Mouse (Mus musculus) hindbrain, embryonic 14.5 days (tissue): ENCODE measurements around the gene Synj1. TPM values are rescaled to one million over a fixed set of nuclear protein-coding genes. Genes with fewer than 3 reads are reported as not detected.
A peak's percentile ranks its signal among the peaks of the same experiment; 100 is the strongest.

ENCODE experiments used
- ATAC-seq: fragments of 200-750 bp; cut with Nextera tagmentation; 2 replicates; pipeline ENCODE4 v1.8.0; 2017; ENCODE audit warnings: moderate number of reproducible peaks, mild to moderate bottlenecking, moderate TSS enrichment, moderate library complexity; ENCODE audit not compliant: low FRiP score
- DNase-seq: peaks from one replicate; pipeline ENCODE4 v3.0.0-alpha.2; 2015; ENCODE audit warnings: low spot score
- H3K27ac ChIP-seq: fragments of 300-500 bp; sonication (generic); 2 replicates; pipeline ENCODE4 v1.5.1; 2014; ENCODE audit warnings: mild to moderate bottlenecking, moderate library complexity
- H3K27me3 ChIP-seq: fragments of 300-500 bp; sonication (generic); 2 replicates; pipeline ENCODE4 v1.6.1; 2014; ENCODE audit warnings: mild to moderate bottlenecking, low read length, mixed read lengths; ENCODE audit not compliant: control insufficient read depth, insufficient read depth
- H3K36me3 ChIP-seq: fragments of 300-500 bp; sonication (generic); replicated peaks from 2 replicates; pipeline ENCODE4 v1.6.1; 2014; ENCODE audit not compliant: control insufficient read depth, insufficient read depth
- H3K4me1 ChIP-seq: fragments of 300-500 bp; sonication (generic); replicated peaks from 2 replicates; pipeline ENCODE4 v1.6.1; 2014; ENCODE audit warnings: antibody characterized with exemption, low read length, mixed read lengths; ENCODE audit not compliant: control insufficient read depth, insufficient read depth
- H3K4me2 ChIP-seq: fragments of 300-500 bp; sonication (generic); replicated peaks from 2 replicates; pipeline ENCODE4 v1.6.1; 2014; ENCODE audit warnings: mild to moderate bottlenecking, moderate library complexity
- H3K4me3 ChIP-seq: fragments of 300-500 bp; sonication (generic); replicated peaks from 2 replicates; pipeline ENCODE4 v1.5.1; 2014; ENCODE audit warnings: mild to moderate bottlenecking, low read length
- H3K9ac ChIP-seq: fragments of 300-500 bp; sonication (generic); 2 replicates; pipeline ENCODE4 v1.6.1; 2014
- H3K9me3 ChIP-seq: fragments of 300-500 bp; sonication (generic); 2 replicates; pipeline ENCODE4 v1.6.1; 2016; ENCODE audit warnings: low read length; ENCODE audit not compliant: control insufficient read depth
- WGBS: fragments of 180-500 bp; shearing (Covaris S2); extraction: QIAGEN DNeasy Blood & Tissue Kit; methylation state at CpG from one replicate; pipeline ENCODE4 v1.1.7; 2014; 5-methylcytosine and 5-hydroxymethylcytosine counted together
- polyA plus RNA-seq: library from polyadenylated mRNA; unstranded; fragments of >200 nt; fragmentation: Nextera tagmentation; extraction: Ambion mirVana; gene quantifications from 2 replicates; pipeline ENCODE4 v1.2.1, GENCODE M21; 2014

Synj1 gene
- 69.2 and 75.0 TPM in 2 replicates for polyA plus RNA-seq

DNA sequence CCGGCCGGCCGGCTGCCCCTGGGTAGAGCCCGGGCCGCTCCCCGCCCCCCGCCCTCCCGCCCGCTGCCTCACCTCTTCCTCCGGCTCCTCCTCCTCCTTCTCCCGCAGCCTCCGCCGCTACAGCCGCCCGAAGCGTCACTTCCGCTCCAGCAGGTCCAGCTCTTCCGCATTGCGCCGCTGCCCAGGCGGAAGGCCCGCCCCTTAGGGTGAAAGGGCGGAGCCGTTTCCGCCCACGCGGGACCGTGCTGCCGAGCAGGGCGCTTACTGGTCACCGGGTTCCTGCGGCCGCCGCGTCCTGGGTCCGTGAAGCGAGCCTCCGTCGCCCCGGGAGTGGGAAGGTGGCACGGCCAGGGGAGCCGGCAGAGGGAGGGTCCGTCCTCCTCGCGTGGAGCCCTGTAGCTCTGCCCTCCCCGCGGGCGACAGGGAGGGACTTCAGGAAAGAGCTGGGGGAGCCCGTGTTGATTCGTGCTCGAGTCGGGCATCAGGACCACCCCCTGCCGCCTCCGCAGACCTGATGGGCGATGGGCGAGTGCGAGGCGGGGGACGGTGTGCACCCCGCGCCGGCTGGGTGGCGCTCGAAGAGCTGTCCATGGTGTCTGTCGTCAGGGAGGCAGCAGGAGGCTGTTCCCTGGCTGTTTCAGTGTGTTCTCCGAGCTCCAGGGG, at the start of gene Synj1:
Synj1 (minus strand) TSS at position 288 of the 663 bp plus-strand sequence.
- ATAC-seq, result peak; percentile 94
- Histone ChIP-seq H3K4me1 (peaks cover 22% of the 10 kb centered on the region), H3K9ac (peak within 1 kb of the TSS; percentile 85), H3K4me3 (peak within 1 kb of the TSS; percentile 88), H3K9me3 (no peaks in the 10 kb centered on the region), H3K27ac (peak within 1 kb of the TSS; percentile 88), H3K36me3 (peaks cover 30% of the 10 kb centered on the region), H3K4me2 (peak within 1 kb of the TSS; percentile 69), H3K27me3 (no peaks in the 10 kb centered on the region)
- DNase-seq, result peak; percentile 90
- whole genome bisulfite sequencing, result under 1% methylated on average over 53 of the region's 66 CpGs

DNA sequence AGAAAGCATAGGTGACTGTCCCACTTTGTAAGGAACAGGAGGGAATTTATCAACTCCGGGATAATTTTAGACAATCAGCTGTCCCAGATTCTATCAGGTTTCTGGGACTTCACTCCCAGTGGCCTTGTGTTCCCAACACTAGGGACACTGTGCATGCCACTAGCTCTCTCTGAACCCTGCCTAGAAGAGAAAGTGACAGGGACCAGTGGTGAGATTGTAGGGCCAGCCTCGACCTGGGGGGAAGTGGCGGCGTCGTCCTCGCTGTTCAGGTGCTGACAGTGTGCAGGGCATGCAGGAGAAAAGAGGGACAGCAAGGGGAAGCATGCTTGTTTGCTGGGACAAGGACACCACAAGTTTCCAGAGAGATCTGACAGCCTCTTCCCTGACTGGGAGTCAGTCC, 46.6 kb upstream of the Synj1 start:
- H3K4me2 ChIP-seq, result no peak overlapping the region
- no peak overlapping the region for H3K4me3 ChIP-seq
- no peaks in the 10 kb centered on the region for H3K36me3 ChIP-seq
- DNase-seq (no peak), ATAC-seq (no peak)
- no peak overlapping the region for H3K27ac ChIP-seq
- 86% methylated on average over 6 of the region's 6 CpGs for WGBS
- no peaks in the 10 kb centered on the region for H3K27me3 ChIP-seq
- no peaks in the 10 kb centered on the region for H3K4me1 ChIP-seq
- H3K9ac ChIP-seq, result no peak overlapping the region
- H3K9me3 ChIP-seq, result no peaks in the 10 kb centered on the region

DNA sequence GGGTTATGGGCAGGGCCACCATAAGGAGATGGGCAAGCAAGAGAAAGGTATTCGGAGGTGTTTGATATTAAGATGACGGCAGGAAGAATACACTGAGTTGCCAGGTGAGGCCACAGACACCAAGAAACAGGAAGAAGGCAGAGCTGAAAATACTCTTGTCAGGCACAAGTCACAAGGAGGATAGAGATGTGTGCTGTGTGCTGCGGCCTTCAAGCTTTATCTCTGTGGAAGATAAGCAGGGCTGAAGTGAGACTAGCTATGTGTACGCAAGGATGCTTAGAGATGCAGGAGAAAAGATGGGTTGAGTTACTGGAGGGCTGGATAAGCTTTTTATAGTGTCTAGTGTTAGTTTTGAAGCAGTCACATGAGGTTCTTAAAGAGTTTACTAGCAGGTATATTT, 46.2 kb upstream of the Synj1 start:
- Histone ChIP-seq H3K4me3 (no peak overlapping the region), H3K36me3 (no peaks in the 10 kb centered on the region), H3K9me3 (no peaks in the 10 kb centered on the region), H3K27ac (no peak overlapping the region), H3K4me1 (no peaks in the 10 kb centered on the region), H3K4me2 (no peak overlapping the region), H3K9ac (no peak overlapping the region), H3K27me3 (no peaks in the 10 kb centered on the region)
- WGBS, result 90% methylated on average over 4 of the region's 4 CpGs
- DNase-seq, result no peak
- no peak for ATAC-seq

DNA sequence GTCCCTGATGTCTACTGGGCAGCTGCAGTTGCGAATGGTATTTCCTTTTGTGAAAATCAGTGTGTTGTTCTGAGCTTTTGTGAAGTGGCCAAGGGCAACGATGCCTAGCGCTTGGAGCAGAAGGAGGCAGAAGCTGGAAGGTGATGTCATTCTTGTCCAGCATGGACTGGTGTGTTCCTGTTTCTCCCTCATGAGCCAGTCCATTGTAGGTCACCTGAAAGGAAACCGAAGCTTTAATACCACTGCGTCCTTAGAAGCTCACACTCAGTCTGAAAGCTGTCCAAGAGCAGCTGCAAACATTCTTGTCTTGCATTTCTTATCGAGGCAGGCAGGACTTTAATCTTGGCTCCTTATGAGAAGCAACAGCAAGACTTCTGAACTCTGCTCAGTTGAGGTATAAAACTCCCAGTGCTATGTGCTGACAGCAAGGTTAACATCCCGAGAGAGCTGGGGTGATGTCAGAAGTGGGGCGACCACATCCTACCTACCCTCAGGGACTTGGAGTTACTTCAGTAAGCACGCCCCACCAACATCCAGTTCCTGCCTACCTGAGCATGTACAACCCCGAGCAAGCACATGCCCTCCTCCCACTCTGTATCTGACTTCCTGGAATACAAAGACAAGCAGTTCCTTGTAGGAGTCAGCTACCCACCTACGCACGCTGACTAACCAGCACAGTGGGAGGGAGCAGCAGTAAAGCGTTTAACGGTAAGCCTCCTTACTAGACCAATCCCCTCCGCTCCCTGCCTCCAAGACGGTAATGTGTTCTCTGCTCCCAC, 45.1 kb upstream of the Synj1 start:
- no peak overlapping the region for H3K4me3 ChIP-seq
- ATAC-seq, result no peak
- no peaks in the 10 kb centered on the region for H3K27me3 ChIP-seq
- no peaks in the 10 kb centered on the region for H3K4me1 ChIP-seq
- H3K9me3 ChIP-seq, result no peaks in the 10 kb centered on the region
- DNase-seq, result no peak
- H3K36me3 ChIP-seq, result no peaks in the 10 kb centered on the region
- WGBS, result 62% methylated on average over 16 of the region's 16 CpGs
- H3K9ac ChIP-seq, result no peak overlapping the region
- no peak overlapping the region for H3K4me2 ChIP-seq
- no peak overlapping the region for H3K27ac ChIP-seq

DNA sequence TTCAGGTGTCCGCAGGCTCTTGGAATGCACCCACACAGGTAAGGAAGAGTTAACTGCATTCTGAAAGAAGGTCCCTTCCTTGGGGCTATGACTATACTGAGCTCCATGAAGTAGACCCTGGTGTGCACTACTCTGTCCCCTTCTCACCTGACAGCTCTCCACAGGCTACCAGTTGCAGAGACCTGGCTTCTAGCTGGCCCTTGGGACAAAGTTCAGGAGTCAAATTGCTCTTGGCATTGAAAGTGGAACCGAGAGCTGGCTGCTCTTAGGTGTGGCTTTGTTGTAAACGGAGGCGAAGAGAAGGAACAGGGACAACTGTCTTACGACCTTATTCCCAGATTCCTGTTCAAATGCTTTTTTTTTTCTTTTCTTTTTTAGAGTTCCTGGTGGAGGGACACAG, 44.0 kb upstream of the Synj1 start:
- Histone ChIP-seq H3K9me3 (no peaks in the 10 kb centered on the region), H3K27ac (no peak overlapping the region), H3K4me1 (no peaks in the 10 kb centered on the region), H3K36me3 (no peaks in the 10 kb centered on the region), H3K9ac (no peak overlapping the region), H3K4me2 (no peak overlapping the region), H3K4me3 (no peak overlapping the region), H3K27me3 (no peaks in the 10 kb centered on the region)
- 81% methylated on average over 5 of the region's 5 CpGs for WGBS
- no peak for ATAC-seq
- DNase-seq, result no peak

DNA sequence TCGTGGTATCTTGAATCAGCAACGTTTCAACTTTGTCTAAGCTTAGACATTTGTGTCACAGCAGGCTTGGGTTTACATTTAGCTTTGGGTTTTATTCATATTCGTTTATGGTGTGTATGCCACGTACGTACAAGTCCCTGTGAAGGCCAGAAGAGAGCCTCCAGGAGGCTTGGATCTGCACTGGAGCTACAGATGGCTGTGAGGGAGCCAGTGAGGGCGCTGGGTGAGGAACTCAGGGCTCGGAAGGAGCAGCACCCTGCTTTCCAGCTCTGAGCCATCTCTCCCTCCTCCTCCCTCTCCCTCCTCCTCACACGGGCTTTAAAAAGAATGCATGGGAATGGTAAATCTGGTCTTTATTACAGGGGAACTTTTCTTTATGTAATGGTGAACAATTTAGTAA, 42.5 kb upstream of the Synj1 start:
- no peak for DNase-seq
- H3K9ac ChIP-seq, result no peak overlapping the region
- WGBS, result 55% methylated on average over 8 of the region's 8 CpGs
- H3K4me1 ChIP-seq, result no peaks in the 10 kb centered on the region
- no peak overlapping the region for H3K4me2 ChIP-seq
- H3K36me3 ChIP-seq, result no peaks in the 10 kb centered on the region
- ATAC-seq, result no peak
- no peaks in the 10 kb centered on the region for H3K27me3 ChIP-seq
- H3K27ac ChIP-seq, result no peak overlapping the region
- no peak overlapping the region for H3K4me3 ChIP-seq
- H3K9me3 ChIP-seq, result no peaks in the 10 kb centered on the region

DNA sequence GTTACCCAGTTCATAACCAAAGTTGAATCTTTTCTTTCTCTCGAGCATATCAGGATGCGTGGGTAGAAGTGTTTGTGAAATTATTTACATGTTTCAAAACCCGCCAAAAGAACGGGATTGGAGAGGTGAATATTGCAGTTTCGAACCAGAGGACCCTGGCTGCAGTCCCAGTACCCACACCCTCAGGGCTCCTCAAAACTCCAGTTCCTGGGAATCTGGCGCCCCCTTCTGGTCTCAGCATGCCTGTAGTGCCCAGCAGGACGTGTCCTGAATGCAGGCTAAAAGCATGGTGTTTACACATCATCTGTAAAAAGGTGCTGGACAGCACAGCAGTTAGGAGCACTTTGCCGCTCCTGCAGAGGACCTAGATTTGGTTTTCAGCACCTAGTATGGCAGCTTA, 34.4 kb upstream of the Synj1 start:
- peak overlapping the region; percentile 73 for H3K4me2 ChIP-seq
- 59% methylated on average over 8 of the region's 8 CpGs for WGBS
- H3K9ac ChIP-seq, result no peak overlapping the region
- H3K36me3 ChIP-seq, result peaks cover 7% of the 10 kb centered on the region; the same call in 1 of the 2 replicates
- H3K4me3 ChIP-seq, result no peak overlapping the region; the same call in 1 of the 2 replicates
- peaks cover 17% of the 10 kb centered on the region for H3K4me1 ChIP-seq
- DNase-seq (peak; percentile 45), ATAC-seq (no peak)
- no peaks in the 10 kb centered on the region for H3K9me3 ChIP-seq
- H3K27ac ChIP-seq, result peak overlapping the region; percentile 95; the same call in 1 of the 2 replicates
- no peaks in the 10 kb centered on the region for H3K27me3 ChIP-seq

DNA sequence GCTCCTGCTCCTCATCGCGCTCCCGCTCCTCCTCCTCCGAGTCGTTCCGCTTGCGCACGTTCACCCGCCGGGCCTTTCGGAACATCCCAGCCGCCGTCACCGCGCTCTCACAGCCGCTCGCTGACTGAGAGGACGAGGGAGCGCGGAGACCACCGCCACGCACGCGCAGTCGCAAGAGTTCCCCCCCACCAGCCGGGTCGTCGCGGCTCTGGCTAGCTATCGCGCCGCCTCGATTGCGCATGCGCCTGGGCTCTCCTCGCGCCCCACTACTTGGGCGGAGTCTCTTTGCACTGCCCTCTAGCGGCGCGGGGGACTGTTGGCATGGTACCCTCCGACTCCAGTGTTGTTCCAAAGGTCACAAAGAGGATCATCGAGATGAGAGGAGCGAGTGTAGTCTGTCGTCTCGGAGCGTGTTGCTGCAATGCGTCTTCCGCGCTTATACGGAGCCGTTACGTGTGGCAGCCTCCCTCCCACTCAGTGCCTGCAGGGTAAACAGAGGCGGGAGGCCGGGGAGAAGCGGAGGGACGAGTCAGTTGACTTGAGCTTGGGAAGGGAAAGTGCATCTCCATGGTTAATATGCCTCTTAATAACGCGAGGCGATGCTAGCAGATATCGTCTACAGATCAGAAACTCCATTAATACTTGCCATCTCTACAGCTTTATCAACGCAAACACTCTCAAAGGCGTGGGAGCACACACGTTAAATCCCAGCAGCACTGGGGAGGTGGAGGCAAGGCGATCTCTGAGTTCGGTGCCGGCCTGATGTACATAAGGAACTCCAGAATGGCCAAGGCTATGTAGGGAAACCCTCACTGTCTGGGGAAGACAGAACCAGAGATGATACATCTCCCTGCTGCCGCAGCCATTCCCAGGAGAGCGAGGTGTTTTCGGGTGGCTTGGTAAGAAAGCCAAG, 33.4 kb upstream of the Synj1 start, which contains the start of gene Paxbp1:
Paxbp1 (minus strand) TSS at position 274 of the 913 bp plus-strand sequence.
- 2% methylated on average over 69 of the region's 70 CpGs for WGBS
- peak; percentile 96 for ATAC-seq
- peaks cover 17% of the 10 kb centered on the region for H3K4me1 ChIP-seq
- H3K4me3 ChIP-seq, result peak within 1 kb of the TSS; percentile 99
- peak; percentile 100 for DNase-seq
- H3K27ac ChIP-seq, result peak within 1 kb of the TSS; percentile 95
- no peaks in the 10 kb centered on the region for H3K27me3 ChIP-seq
- no peaks in the 10 kb centered on the region for H3K9me3 ChIP-seq
- peak within 1 kb of the TSS; percentile 73 for H3K4me2 ChIP-seq
- peaks cover 15% of the 10 kb centered on the region; the same call in 1 of the 2 replicates for H3K36me3 ChIP-seq
- peak within 1 kb of the TSS; percentile 99 for H3K9ac ChIP-seq
